Mouse (Mus musculus): ENCODE data around the gene Prrxl1.

Prrxl1 gene

GRCm38 (mm10) chr14:32599290-32600041, at the start of gene Prrxl1:
Gene Prrxl1, plus strand, starts transcription at chr14:32599407.
- no peak for DNase-seq (ENCODE audit: low read depth)

- DNase-seq (ENCODE audit: low read depth): no peak
These were observed 47.4 kb upstream of the Prrxl1 start for GRCm38 (mm10) chr14:32551854-32552253.

GRCm38 (mm10) chr14:32553198-32553903, 45.9 kb upstream of the Prrxl1 start:
- no peak for DNase-seq (ENCODE audit: low read depth)

- DNase-seq (ENCODE audit: low read depth): no peak
These were observed 44.2 kb upstream of the Prrxl1 start for GRCm38 (mm10) chr14:32554860-32555526.

- DNase-seq (ENCODE audit: low read depth): no peak
These were observed 37.8 kb upstream of the Prrxl1 start for GRCm38 (mm10) chr14:32561428-32561827.

- DNase-seq (ENCODE audit: low read depth): no peak
These were observed 35.5 kb upstream of the Prrxl1 start for GRCm38 (mm10) chr14:32563661-32564060.

GRCm38 (mm10) chr14:32572519-32572918, 26.7 kb upstream of the Prrxl1 start:
- DNase-seq (ENCODE audit: low read depth): no peak

GRCm38 (mm10) chr14:32578420-32578819, 20.8 kb upstream of the Prrxl1 start:
- no peak for DNase-seq (ENCODE audit: low read depth)

GRCm38 (mm10) chr14:32583696-32584095, 15.5 kb upstream of the Prrxl1 start:
- DNase-seq (ENCODE audit: low read depth): no peak

- peak; percentile 81 for DNase-seq (ENCODE audit: low read depth)
These were observed 12.0 kb upstream of the Prrxl1 start for GRCm38 (mm10) chr14:32587013-32587784.

- DNase-seq (ENCODE audit: low read depth): no peak
These were observed 8.8 kb upstream of the Prrxl1 start for GRCm38 (mm10) chr14:32590377-32590776.

- DNase-seq (ENCODE audit: low read depth): peak; percentile 75
These were observed 1.7 kb upstream of the Prrxl1 start for GRCm38 (mm10) chr14:32597232-32598231.

GRCm38 (mm10) chr14:32598437-32599219, 579 bp upstream of the Prrxl1 start:
- no peak for DNase-seq (ENCODE audit: low read depth)

GRCm38 (mm10) chr14:32600110-32600509, 903 bp downstream of the Prrxl1 start:
- no peak for DNase-seq (ENCODE audit: low read depth)

GRCm38 (mm10) chr14:32605508-32605907, 6.3 kb downstream of the Prrxl1 start:
- DNase-seq (ENCODE audit: low read depth): no peak

- no peak for DNase-seq (ENCODE audit: low read depth)
These were observed 7.1 kb downstream of the Prrxl1 start for GRCm38 (mm10) chr14:32606316-32606715.

GRCm38 (mm10) chr14:32609392-32609791, 10.2 kb downstream of the Prrxl1 start:
- DNase-seq (ENCODE audit: low read depth): no peak

GRCm38 (mm10) chr14:32617253-32617652, 18.0 kb downstream of the Prrxl1 start:
- DNase-seq (ENCODE audit: low read depth): no peak

- no peak for DNase-seq (ENCODE audit: low read depth)
These were observed 25.0 kb downstream of the Prrxl1 start for GRCm38 (mm10) chr14:32624245-32624644.

GRCm38 (mm10) chr14:32624811-32625210, 25.6 kb downstream of the Prrxl1 start:
- DNase-seq (ENCODE audit: low read depth): no peak
